Mouse (Mus musculus) forebrain, embryonic 11.5 days (tissue): ENCODE measurements at regions not wholly inside any gene's neighbourhood (a gene's known extent, or its start where the extent isn't known, plus 50 kb on each side); places are given as distances from the start of the nearest gene placed in this dataset.
A peak's percentile ranks its signal among the peaks of the same experiment; 100 is the strongest.

Experiments
- ATAC-seq: fragments of 200-750 bp; cut with Nextera tagmentation; replicated peaks from 2 replicates; pipeline ENCODE4 v1.8.0; 2017; ENCODE audit warnings: moderate TSS enrichment; ENCODE audit not compliant: low FRiP score
- DNase-seq: peaks from one replicate; pipeline ENCODE4 v3.0.0-alpha.2; 2017; ENCODE audit warnings: low spot score
- H3K27ac ChIP-seq: fragments of 300-500 bp; sonication (generic); 2 replicates; pipeline ENCODE4 v1.5.1; 2014; ENCODE audit warnings: low read depth, low read length
- H3K27me3 ChIP-seq: fragments of 300-500 bp; sonication (generic); 2 replicates; pipeline ENCODE4 v1.6.1; 2014; ENCODE audit warnings: mild to moderate bottlenecking, low read length, mixed read lengths; ENCODE audit not compliant: control insufficient read depth, insufficient read depth
- H3K36me3 ChIP-seq: fragments of 300-500 bp; sonication (generic); 2 replicates; pipeline ENCODE4 v1.6.1; 2014; ENCODE audit warnings: mild to moderate bottlenecking, low read length, moderate library complexity, mixed read lengths; ENCODE audit not compliant: control insufficient read depth, insufficient read depth
- H3K4me1 ChIP-seq: fragments of 300-500 bp; sonication (generic); replicated peaks from 2 replicates; pipeline ENCODE4 v1.6.1; 2014; ENCODE audit warnings: low read length, mixed read lengths; ENCODE audit not compliant: control insufficient read depth, insufficient read depth
- H3K4me2 ChIP-seq: fragments of 300-500 bp; sonication (generic); 2 replicates; pipeline ENCODE4 v1.6.1; 2014; ENCODE audit warnings: low read depth, mild to moderate bottlenecking, low read length, moderate library complexity, mixed read lengths; ENCODE audit not compliant: severe bottlenecking
- H3K4me3 ChIP-seq: fragments of 300-500 bp; sonication (generic); 2 replicates; pipeline ENCODE4 v1.5.1; 2014; ENCODE audit warnings: low read depth, low read length
- H3K9ac ChIP-seq: fragments of 300-500 bp; sonication (generic); 2 replicates; pipeline ENCODE4 v1.6.1; 2014; ENCODE audit warnings: low read length
- H3K9me3 ChIP-seq: fragments of 300-500 bp; sonication (generic); 2 replicates; pipeline ENCODE4 v1.6.1; 2016; ENCODE audit warnings: low read length, mixed read lengths; ENCODE audit not compliant: control insufficient read depth
- WGBS: fragments of 180-500 bp; shearing (Covaris S2); extraction: QIAGEN DNeasy Blood & Tissue Kit; methylation state at CpG from one replicate; pipeline ENCODE4 v1.1.7; 2014; 5-methylcytosine and 5-hydroxymethylcytosine counted together

GRCm38 (mm10) chr3:18460267-18460666, 512.1 kb downstream of the Cypt12 start:
- 87% methylated on average over 1 of the region's 1 CpGs for WGBS
- Histone ChIP-seq H3K4me3 (no peak overlapping the region), H3K27ac (no peak overlapping the region), H3K4me1 (no peaks in the 10 kb centered on the region), H3K9me3 (no peaks in the 10 kb centered on the region), H3K4me2 (no peak overlapping the region), H3K9ac (no peak overlapping the region), H3K27me3 (no peaks in the 10 kb centered on the region), H3K36me3 (no peaks in the 10 kb centered on the region)
- DNase-seq, result no peak
- ATAC-seq, result no peak

- WGBS, result 89% methylated on average over 3 of the region's 3 CpGs
- no peaks in the 10 kb centered on the region for H3K9me3 ChIP-seq
- no peak for ATAC-seq
Observed at GRCm38 (mm10) chr3:18471846-18472245, 523.6 kb downstream of the Cypt12 start.

DNA sequence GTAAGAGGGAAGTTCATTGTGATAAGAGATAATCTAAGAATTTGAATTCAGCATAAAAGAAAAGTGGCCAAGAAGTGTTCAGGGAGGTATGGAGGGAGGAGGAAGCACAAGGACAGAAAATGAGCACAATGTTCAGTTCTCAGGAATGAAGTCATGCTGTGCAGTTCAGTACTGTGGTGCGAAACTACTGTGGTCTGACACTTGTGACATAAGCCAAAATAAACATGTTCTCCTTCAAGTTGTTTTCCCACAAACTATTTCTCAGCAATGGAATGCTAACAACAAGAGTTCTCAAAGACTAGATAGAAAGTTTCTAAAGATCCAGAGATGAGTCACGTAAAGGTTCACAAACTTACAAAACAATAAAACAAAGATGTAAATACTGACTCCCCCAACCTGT, 531.3 kb downstream of the Cypt12 start:
- 79% methylated on average over 2 of the region's 2 CpGs for WGBS
- DNase-seq (no peak), ATAC-seq (no peak)
- no peak overlapping the region for H3K4me3 ChIP-seq
- H3K4me1 ChIP-seq, result no peaks in the 10 kb centered on the region
- H3K27me3 ChIP-seq, result no peaks in the 10 kb centered on the region
- H3K9ac ChIP-seq, result no peak overlapping the region
- H3K4me2 ChIP-seq, result no peak overlapping the region
- H3K27ac ChIP-seq, result no peak overlapping the region
- no peaks in the 10 kb centered on the region for H3K9me3 ChIP-seq
- no peaks in the 10 kb centered on the region for H3K36me3 ChIP-seq

More at GRCm38 (mm10) chr3:18471846-18472245, 523.6 kb downstream of the Cypt12 start:
- Histone ChIP-seq H3K36me3 (no peaks in the 10 kb centered on the region), H3K9ac (no peak overlapping the region), H3K4me1 (no peaks in the 10 kb centered on the region), H3K27me3 (no peaks in the 10 kb centered on the region), H3K4me2 (no peak overlapping the region), H3K27ac (no peak overlapping the region), H3K4me3 (no peak overlapping the region)
- no peak for DNase-seq

DNA sequence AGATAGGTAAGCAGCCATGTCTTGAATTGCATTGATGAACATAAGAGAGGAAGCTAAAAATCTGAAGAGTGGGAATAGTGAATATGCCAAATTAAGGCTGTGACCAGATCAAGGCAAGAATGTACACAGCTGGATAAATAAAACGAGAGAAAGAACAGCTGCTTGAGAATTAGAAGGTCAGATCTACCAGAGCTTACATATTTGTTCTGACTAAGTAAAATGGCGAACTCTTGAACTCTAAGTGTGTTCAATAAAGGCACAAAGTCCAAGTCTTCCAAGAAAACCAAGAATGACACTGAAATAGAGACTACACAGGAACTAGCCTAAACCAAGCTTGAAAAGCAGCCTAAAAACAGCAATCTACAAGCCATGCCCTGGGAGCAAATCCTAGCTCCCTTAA, 533.8 kb downstream of the Cypt12 start:
- 86% methylated on average over 2 of the region's 2 CpGs for WGBS
- no peak overlapping the region for H3K27ac ChIP-seq
- DNase-seq, result no peak
- no peak overlapping the region for H3K4me3 ChIP-seq
- no peak overlapping the region for H3K9ac ChIP-seq
- no peaks in the 10 kb centered on the region for H3K4me1 ChIP-seq
- no peak for ATAC-seq
- no peaks in the 10 kb centered on the region for H3K36me3 ChIP-seq
- no peaks in the 10 kb centered on the region for H3K27me3 ChIP-seq
- no peaks in the 10 kb centered on the region for H3K9me3 ChIP-seq
- H3K4me2 ChIP-seq, result no peak overlapping the region

DNA sequence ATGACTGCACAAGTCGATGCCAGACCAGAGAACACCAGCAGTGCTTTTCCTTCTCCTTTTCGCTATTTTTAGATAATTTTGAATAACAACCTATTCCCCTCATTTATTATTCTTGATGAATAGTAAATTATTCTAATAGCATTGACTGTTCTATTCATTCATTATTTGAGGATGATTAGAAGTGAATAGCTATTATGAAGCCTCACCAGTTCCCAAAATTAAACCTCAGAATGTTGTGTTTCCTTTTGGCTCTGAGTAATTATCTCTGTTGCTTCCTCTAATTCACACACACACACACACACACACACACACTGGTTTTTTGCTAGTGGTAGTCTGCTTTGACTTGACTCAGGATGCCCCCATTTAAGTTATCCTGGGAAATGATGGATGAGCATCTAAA, 540.7 kb downstream of the Cypt12 start:
- 75% methylated on average over 2 of the region's 2 CpGs for WGBS

DNA sequence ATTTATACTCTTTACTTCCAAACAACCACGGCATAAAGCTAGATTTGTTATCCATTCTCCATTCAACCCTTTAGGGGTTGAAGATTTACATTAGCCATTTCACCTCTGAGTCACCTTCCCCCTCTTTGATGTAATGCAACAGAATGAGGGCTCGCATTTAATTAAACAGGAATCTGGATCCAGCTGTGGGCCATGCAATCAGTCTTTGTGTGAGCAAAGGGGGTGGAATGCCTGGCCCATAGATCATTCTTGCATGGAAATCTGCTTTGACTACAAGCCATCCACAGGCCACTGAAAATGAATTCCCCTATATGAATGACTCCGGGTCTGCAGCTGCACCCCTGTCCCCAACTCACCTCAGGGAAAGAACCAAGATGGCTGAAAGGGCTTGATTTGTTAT, 574.4 kb downstream of the Cypt12 start:
- Histone ChIP-seq H3K27ac (no peak overlapping the region), H3K27me3 (no peaks in the 10 kb centered on the region), H3K9ac (no peak overlapping the region), H3K9me3 (no peaks in the 10 kb centered on the region), H3K36me3 (no peaks in the 10 kb centered on the region), H3K4me1 (no peaks in the 10 kb centered on the region), H3K4me2 (no peak overlapping the region), H3K4me3 (no peak overlapping the region)
- 42% methylated on average over 3 of the region's 3 CpGs for WGBS
- ATAC-seq (peak; percentile 53), DNase-seq (no peak)

More for the DNA sequence above, 540.7 kb downstream of the Cypt12 start:
- no peak for DNase-seq
- H3K4me3 ChIP-seq, result no peak overlapping the region
- H3K27me3 ChIP-seq, result no peaks in the 10 kb centered on the region
- no peak for ATAC-seq
- H3K4me2 ChIP-seq, result no peak overlapping the region
- H3K9ac ChIP-seq, result no peak overlapping the region
- H3K4me1 ChIP-seq, result no peaks in the 10 kb centered on the region
- no peaks in the 10 kb centered on the region for H3K9me3 ChIP-seq
- no peak overlapping the region for H3K27ac ChIP-seq
- no peaks in the 10 kb centered on the region for H3K36me3 ChIP-seq

DNA sequence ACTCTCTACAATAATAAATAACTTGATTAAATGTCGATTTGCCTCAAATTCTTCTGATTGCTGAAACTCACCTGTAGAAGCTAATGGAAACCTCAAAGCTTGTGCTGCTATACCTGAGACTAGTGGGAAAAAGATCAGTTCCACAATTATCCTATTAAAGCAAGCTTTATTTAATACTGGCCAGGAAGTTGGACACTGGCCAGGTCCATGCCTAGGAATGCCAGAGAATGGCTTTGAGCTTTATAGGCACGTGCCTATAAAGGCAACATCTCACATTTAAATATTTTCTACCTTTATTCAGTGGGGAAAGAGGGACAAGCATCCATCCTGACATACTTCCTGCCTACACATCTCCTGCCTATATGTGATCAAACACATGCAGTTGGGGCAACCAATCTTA, 575.8 kb downstream of the Cypt12 start:
- no peak overlapping the region for H3K4me2 ChIP-seq
- no peaks in the 10 kb centered on the region for H3K27me3 ChIP-seq
- H3K4me3 ChIP-seq, result no peak overlapping the region
- H3K36me3 ChIP-seq, result no peaks in the 10 kb centered on the region
- H3K27ac ChIP-seq, result no peak overlapping the region
- ATAC-seq, result no peak
- no peaks in the 10 kb centered on the region for H3K4me1 ChIP-seq
- no peak overlapping the region for H3K9ac ChIP-seq
- WGBS, result 84% methylated on average over 2 of the region's 2 CpGs
- H3K9me3 ChIP-seq, result no peaks in the 10 kb centered on the region
- no peak for DNase-seq

DNA sequence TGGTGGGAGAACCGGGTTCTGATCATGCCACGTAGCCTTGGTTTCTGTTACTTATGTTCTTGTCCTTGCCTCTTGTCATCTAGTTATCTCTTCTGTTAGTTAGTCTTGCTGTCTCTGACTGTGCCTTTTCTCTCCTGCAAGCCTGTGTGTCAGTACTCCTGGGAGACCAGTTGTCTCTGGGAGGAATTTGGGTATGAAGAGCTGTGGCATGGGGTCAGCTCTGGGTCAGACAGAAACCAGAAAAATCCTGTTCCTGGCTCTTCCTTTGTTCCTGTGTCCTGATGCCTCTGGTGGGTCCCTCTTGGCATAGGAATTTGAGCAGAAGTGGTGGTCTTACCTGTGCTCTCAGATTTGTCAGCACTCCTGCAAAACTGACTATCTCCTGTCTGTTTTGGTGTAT, 609.0 kb downstream of the Cypt12 start:
- Histone ChIP-seq H3K4me2 (no peak overlapping the region), H3K4me3 (no peak overlapping the region), H3K9me3 (no peaks in the 10 kb centered on the region), H3K27ac (no peak overlapping the region), H3K4me1 (no peaks in the 10 kb centered on the region), H3K9ac (no peak overlapping the region), H3K27me3 (no peaks in the 10 kb centered on the region), H3K36me3 (no peaks in the 10 kb centered on the region)
- no peak for DNase-seq
- ATAC-seq, result no peak
- 89% methylated on average over 2 of the region's 2 CpGs for WGBS

DNA sequence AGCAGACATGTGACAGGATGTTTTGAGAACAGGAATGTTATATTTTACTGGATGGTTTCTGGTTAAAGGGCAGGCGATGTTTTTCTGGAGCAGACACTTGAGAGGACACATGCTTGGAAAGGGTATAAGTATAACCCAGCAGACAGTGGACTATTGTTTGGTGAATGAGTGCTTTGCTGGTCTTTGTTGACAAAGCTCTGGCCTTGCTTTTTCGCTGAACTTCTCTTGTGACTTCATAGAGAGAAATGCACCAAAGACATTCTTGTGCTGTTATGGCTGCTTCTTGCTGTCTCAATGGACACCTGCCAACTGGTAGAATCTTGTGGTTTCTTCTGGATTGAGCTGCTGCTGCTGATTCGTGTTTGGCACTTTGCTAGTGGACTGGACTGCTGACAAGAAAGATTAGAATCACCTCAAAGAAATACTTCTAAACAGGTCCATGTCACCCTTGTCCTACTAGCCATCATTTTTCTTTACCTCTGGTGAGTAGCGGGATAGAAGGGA, 612.1 kb downstream of the Cypt12 start:
- no peak for ATAC-seq
- H3K4me3 ChIP-seq, result no peak overlapping the region
- no peak overlapping the region for H3K27ac ChIP-seq
- H3K9me3 ChIP-seq, result no peaks in the 10 kb centered on the region
- H3K27me3 ChIP-seq, result no peaks in the 10 kb centered on the region
- no peak for DNase-seq
- H3K9ac ChIP-seq, result no peak overlapping the region
- H3K4me1 ChIP-seq, result no peaks in the 10 kb centered on the region
- 83% methylated on average over 4 of the region's 4 CpGs for WGBS
- H3K36me3 ChIP-seq, result no peaks in the 10 kb centered on the region
- H3K4me2 ChIP-seq, result no peak overlapping the region
